Mouse (Mus musculus) spleen, postnatal 14 days (tissue): ENCODE data around the gene Ift122.

Experiments used
- DNase-seq, 2 experiments: peaks; one replicate each; pipeline ENCODE4 v3.0.0; 2021 to 2022; ENCODE audit warnings: low spot score in 2 of 2

Ift122 gene

GRCm38 (mm10) chr6:115891497-115892061 is 38.3 kb downstream of the Ift122 start:
- no peak for DNase-seq

GRCm38 (mm10) chr6:115892363-115892762 is 39.1 kb downstream of the Ift122 start:
- DNase-seq, result no peak

GRCm38 (mm10) chr6:115896346-115896745 is 43.1 kb downstream of the Ift122 start:
- no peak for DNase-seq

GRCm38 (mm10) chr6:115897117-115897516 is 43.8 kb downstream of the Ift122 start:
- no peak for DNase-seq

- DNase-seq, result no peak
These were observed 44.8 kb downstream of the Ift122 start for GRCm38 (mm10) chr6:115897926-115898520.

GRCm38 (mm10) chr6:115901062-115901461 is 47.8 kb downstream of the Ift122 start:
- peak in 1 of 2 experiments; percentile 47 for DNase-seq

- no peak for DNase-seq
These were observed 48.2 kb downstream of the Ift122 start for GRCm38 (mm10) chr6:115901489-115901931.

GRCm38 (mm10) chr6:115902545-115902944 is 49.3 kb downstream of the Ift122 start:
- no peak for DNase-seq

GRCm38 (mm10) chr6:115905568-115905967 is 52.3 kb downstream of the Ift122 start:
- no peak for DNase-seq

- DNase-seq, result no peak
These were observed 53.2 kb downstream of the Ift122 start for GRCm38 (mm10) chr6:115906455-115906854.

- no peak for DNase-seq
These were observed 53.6 kb downstream of the Ift122 start for GRCm38 (mm10) chr6:115906871-115907270.

- DNase-seq, result no peak
These were observed 55.2 kb downstream of the Ift122 start for GRCm38 (mm10) chr6:115908421-115908982.

- peak in 1 of 2 experiments; percentile 21 for DNase-seq
These were observed 55.8 kb downstream of the Ift122 start for GRCm38 (mm10) chr6:115909052-115909451.

- DNase-seq, result no peak
These were observed 56.7 kb downstream of the Ift122 start for GRCm38 (mm10) chr6:115909940-115910339.

GRCm38 (mm10) chr6:115911763-115912162 is 58.5 kb downstream of the Ift122 start:
- no peak for DNase-seq

GRCm38 (mm10) chr6:115913482-115913881 is 60.2 kb downstream of the Ift122 start:
- no peak for DNase-seq

GRCm38 (mm10) chr6:115914511-115915202 is 61.4 kb downstream of the Ift122 start:
- no peak for DNase-seq

GRCm38 (mm10) chr6:115915601-115916445 is 62.6 kb downstream of the Ift122 start:
- DNase-seq, result no peak

GRCm38 (mm10) chr6:115916611-115917010 is 63.3 kb downstream of the Ift122 start:
- no peak for DNase-seq

GRCm38 (mm10) chr6:115918615-115919014 is 65.3 kb downstream of the Ift122 start:
- DNase-seq, result no peak

GRCm38 (mm10) chr6:115919876-115920275 is 66.6 kb downstream of the Ift122 start:
- no peak for DNase-seq

GRCm38 (mm10) chr6:115924829-115925228 is 71.6 kb downstream of the Ift122 start:
- no peak for DNase-seq
